Mouse (Mus musculus): ENCODE data around the gene Tmprss4. TPM values are rescaled to one million over a fixed set of nuclear protein-coding genes. Genes with fewer than 3 reads are reported as not detected.

Gene Tmprss4
- polyA plus RNA-seq, 1 experiment from 2014 or later: not detected

DNA sequence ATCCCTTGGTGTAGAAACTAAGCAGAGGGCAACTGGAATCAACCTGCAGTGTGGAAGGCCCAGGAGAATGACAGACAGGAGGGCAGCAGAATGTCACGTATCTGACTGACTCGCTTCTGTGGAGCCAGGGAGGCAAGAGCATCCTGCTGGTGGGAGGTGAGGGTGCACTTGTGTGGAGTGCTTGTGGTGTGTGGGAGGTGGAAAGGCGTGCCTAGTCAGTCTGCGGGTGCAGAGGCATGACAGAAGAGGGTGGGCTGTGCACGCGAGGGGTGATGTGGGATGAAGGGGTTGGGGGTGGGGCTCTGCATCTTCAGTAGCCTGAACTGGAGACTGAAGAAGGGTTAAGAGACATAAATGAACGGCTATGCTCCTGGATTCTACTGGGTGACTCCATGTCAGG is 50.5 kb downstream of the Tmprss4 start:
- H3K27ac ChIP-seq: no peak overlapping the region
- H3K4me1 ChIP-seq: no peaks in the 10 kb centered on the region
- H3K4me3 ChIP-seq: no peak overlapping the region
- H3K36me3 ChIP-seq: no peaks in the 10 kb centered on the region
- H3K4me2 ChIP-seq: no peak overlapping the region
- no peaks in the 10 kb centered on the region for H3K9me3 ChIP-seq (replicated peaks)
- ATAC-seq: no peak
- H3K27me3 ChIP-seq (replicated peaks): peaks cover 32% of the 10 kb centered on the region
- 57% methylated on average over 7 of the region's 7 CpGs for WGBS (ENCODE audit: insufficient replicate concordance)
- no peak overlapping the region for H3K9ac ChIP-seq

DNA sequence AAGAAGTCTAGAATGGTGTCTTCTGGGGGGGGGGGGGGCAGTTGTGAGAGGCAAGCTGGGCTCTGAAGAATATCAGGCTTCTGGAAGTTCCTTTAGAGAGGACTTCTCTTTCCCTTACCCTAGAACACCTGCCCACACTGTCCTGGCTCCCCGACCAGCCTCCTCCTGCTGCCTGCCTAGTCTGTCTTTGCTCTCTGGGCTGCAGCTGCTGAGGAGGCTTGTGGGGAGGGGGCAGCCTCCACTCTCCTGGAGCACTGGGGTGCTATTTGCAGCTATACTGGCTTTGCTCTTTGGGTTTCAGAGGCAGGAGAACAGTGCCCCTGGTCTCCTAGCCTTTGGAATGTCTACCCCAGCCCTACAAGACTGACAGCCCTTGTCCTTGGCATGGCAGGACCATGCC is 53.0 kb downstream of the Tmprss4 start:
- no peak for ATAC-seq
- Histone ChIP-seq H3K36me3 (no peaks in the 10 kb centered on the region), H3K4me2 (no peak overlapping the region), H3K27me3 (replicated peaks) (peaks cover 55% of the 10 kb centered on the region), H3K4me1 (no peaks in the 10 kb centered on the region), H3K9me3 (replicated peaks) (no peaks in the 10 kb centered on the region), H3K9ac (no peak overlapping the region), H3K27ac (no peak overlapping the region), H3K4me3 (no peak overlapping the region)
- 50% methylated on average over 1 of the region's 1 CpGs for WGBS (ENCODE audit: insufficient replicate concordance)

DNA sequence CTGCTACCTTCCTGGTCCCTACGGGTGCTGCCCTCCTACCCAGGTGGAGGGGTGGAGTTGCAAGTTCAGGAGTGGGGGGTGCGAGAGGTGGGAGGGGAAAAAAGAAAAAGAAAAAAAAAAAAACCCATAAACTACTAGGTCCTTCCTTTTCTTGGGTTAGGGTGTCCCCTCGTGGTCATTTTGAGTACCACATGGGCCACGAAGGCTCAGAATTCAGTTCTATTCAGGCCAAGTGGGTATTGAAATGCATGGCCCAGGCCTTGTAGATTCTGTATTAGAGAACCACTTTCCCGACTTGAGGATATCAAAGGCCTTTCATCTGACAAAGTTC is 57.7 kb downstream of the Tmprss4 start:
- Histone ChIP-seq H3K27ac (no peak overlapping the region), H3K9me3 (replicated peaks) (no peaks in the 10 kb centered on the region), H3K9ac (no peak overlapping the region), H3K4me1 (no peaks in the 10 kb centered on the region), H3K4me3 (peak overlapping the region; percentile 30), H3K36me3 (no peaks in the 10 kb centered on the region), H3K4me2 (peak overlapping the region; percentile 56), H3K27me3 (replicated peaks) (peaks cover 95% of the 10 kb centered on the region)
- ATAC-seq: no peak
- WGBS (ENCODE audit: insufficient replicate concordance): 0% methylated on average over 5 of the region's 5 CpGs

DNA sequence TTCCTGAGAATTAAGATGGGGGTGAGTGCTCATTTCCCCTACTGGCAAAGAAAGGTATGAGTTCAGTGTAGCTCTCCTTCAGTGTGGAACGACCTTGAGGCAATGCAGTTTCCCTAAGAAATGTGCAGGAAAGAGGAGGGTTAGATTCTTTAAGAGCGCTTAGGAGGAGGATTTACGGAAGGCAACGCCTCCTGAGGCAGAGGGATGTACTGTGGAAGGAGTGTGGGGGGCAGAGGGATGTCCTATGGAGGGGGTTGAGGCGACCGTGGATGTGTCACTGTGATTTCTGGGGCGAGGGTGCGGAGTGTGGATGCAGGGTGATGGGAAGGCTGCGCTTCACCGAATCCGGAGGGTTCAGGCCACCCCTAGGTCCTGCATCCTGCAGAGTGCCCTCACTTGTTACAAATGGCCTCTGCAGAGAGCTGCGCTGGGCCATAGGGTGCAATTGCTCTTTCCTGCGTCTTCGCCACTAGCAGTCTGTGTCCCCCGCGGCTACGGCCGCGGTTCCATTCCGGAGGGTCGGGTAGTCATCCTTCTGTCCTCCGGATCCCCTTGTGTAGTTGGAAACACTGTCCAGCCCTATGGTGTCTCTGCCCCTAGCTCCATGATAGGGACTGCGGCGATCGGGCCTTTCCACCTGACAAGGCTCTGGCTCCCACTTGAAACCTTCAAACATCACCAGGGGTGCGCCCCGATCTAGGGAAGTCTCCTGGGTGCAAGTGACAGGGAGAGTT is 58.2 kb downstream of the Tmprss4 start:
- H3K27me3 ChIP-seq (replicated peaks): peaks cover 95% of the 10 kb centered on the region
- 11% methylated on average over 27 of the region's 27 CpGs for WGBS (ENCODE audit: insufficient replicate concordance)
- no peaks in the 10 kb centered on the region for H3K4me1 ChIP-seq
- peak overlapping the region; percentile 56 for H3K4me2 ChIP-seq
- no peak overlapping the region for H3K27ac ChIP-seq
- no peak for ATAC-seq
- H3K4me3 ChIP-seq: peak overlapping the region; percentile 30
- no peak overlapping the region for H3K9ac ChIP-seq
- H3K36me3 ChIP-seq: no peaks in the 10 kb centered on the region
- no peaks in the 10 kb centered on the region for H3K9me3 ChIP-seq (replicated peaks)

DNA sequence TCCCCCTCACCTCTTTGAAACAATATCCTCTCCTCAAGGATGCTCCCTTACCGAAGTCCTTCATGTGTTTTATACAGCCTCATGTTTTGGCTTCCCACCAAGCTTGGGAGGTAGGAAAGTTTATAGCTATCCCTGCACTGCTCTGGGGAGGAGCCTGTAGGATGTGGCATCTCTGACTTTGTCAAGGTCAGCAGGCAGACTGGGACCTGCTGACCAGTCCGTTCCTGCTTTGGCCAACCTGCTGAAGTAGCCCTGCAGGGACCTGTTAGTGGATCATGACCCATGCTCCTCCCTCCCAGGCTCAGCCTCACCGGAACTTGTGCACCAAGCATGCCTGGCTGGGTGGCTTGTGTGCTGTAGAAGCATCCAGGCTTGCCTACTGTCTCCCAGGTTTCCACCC is 61.2 kb downstream of the Tmprss4 start:
- no peak for ATAC-seq

DNA sequence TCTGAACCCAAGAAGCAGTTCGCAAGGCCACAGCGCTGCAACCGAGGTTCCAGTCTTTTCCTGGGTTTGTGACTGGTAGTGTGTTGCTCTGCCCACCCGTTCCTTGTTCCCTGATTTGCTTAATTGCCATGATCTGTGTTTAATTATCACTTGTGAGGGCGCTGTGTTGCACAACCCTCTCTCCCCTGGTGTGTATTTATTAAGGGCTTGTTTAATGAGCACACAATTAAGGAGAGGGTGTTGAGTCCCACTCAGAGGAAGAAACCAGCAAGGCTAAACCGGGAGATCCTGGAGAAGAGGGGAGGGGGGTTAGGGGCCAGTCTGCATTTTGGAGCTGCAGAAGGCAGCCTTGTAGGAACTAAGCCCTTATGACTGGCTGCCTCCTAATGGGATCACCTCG is 62.9 kb downstream of the Tmprss4 start:
- Histone ChIP-seq H3K4me2 (no peak overlapping the region), H3K27ac (no peak overlapping the region), H3K4me3 (no peak overlapping the region), H3K9me3 (replicated peaks) (no peaks in the 10 kb centered on the region), H3K36me3 (no peaks in the 10 kb centered on the region), H3K27me3 (replicated peaks) (peaks cover 100% of the 10 kb centered on the region), H3K9ac (no peak overlapping the region), H3K4me1 (peaks cover 9% of the 10 kb centered on the region; the same call in 1 of the 2 replicates)
- ATAC-seq: no peak
- WGBS (ENCODE audit: insufficient replicate concordance): 51% methylated on average over 7 of the region's 7 CpGs

More for the DNA sequence above, 61.2 kb downstream of the Tmprss4 start:
- Histone ChIP-seq H3K9me3 (replicated peaks) (no peaks in the 10 kb centered on the region), H3K4me1 (peaks cover 4% of the 10 kb centered on the region; the same call in 1 of the 2 replicates), H3K36me3 (no peaks in the 10 kb centered on the region), H3K27ac (no peak overlapping the region), H3K4me3 (no peak overlapping the region), H3K27me3 (replicated peaks) (peaks cover 100% of the 10 kb centered on the region), H3K4me2 (no peak overlapping the region), H3K9ac (no peak overlapping the region)
- WGBS (ENCODE audit: insufficient replicate concordance): 52% methylated on average over 3 of the region's 3 CpGs

DNA sequence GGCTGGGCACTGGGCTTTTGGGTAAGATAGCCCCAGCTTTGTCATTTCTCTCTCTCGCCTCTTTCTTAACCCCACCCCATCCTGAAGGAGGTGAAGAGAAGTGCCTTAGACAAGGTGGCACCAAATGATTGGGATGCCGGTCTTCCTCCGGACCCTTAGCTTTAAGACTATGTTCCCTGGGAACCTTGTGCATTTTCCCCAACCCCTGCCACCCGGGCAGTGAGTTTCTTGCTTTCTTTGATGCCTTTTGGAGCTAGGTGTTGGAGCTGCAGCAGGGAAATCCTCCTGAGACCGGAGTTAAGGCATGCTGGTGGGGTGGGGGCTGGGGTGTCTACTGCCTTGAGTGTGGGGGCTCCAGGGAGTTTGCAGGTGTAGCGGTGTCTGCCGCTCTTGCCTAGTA is 64.8 kb downstream of the Tmprss4 start:
- Histone ChIP-seq H3K27me3 (replicated peaks) (peaks cover 100% of the 10 kb centered on the region), H3K27ac (no peak overlapping the region), H3K9me3 (replicated peaks) (no peaks in the 10 kb centered on the region), H3K9ac (no peak overlapping the region), H3K4me2 (peak overlapping the region; percentile 63), H3K4me3 (peak overlapping the region; percentile 48), H3K36me3 (no peaks in the 10 kb centered on the region), H3K4me1 (peaks cover 11% of the 10 kb centered on the region; the same call in 1 of the 2 replicates)
- WGBS (ENCODE audit: insufficient replicate concordance): 9% methylated on average over 7 of the region's 7 CpGs
- no peak for ATAC-seq

DNA sequence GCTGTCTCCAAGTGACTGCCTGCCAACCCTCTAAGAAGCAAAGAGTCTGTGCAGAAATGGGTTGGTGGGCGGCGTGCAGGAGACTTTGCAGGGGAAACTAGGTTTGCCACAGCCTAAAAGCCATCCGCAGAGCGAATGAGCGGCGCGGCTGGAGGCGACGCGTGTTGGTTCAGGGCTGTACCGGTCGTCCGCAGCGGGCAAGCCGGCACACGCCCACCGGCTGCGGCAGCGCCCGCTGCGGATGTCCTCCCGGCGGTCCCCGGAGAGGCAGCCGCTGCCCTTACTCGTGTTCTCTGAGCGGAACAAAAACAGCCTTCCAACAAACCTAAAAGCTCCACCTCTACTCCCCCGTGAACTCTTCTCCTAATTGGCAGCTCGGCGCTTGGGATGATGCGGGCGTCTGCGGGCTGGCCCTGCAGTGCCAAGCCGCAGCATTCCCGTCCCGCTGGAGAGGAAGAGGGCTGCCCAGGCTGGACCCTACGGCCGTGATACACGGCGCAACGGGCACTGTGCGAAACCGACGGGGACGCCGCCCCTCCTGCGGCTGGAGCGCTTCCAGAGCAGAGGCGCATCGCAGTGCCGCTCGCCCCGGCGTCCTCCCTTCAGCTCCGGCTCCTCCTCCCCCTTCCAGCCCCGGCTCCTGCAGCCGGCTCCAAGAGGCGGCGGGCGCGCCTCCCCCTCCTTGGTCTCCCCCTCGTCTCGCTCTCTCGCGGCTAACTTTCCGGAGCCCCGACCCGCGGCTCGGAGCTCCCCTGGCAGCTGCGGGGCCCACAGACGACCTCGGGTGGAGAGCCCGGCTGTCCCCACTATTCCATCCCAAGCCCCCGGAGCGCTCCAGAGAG is 65.5 kb downstream of the Tmprss4 start, which contains the start of gene Scn4b:
Gene Scn4b (plus strand): TSS at position 205 of the 842 bp plus-strand sequence.
- H3K4me3 ChIP-seq: peak within 1 kb of the TSS; percentile 48
- H3K9me3 ChIP-seq (replicated peaks): no peaks in the 10 kb centered on the region
- 1% methylated on average over 76 of the region's 76 CpGs for WGBS (ENCODE audit: insufficient replicate concordance)
- H3K27me3 ChIP-seq (replicated peaks): peaks cover 100% of the 10 kb centered on the region
- H3K36me3 ChIP-seq: no peaks in the 10 kb centered on the region
- H3K9ac ChIP-seq: no peak within 1 kb of the TSS
- H3K27ac ChIP-seq: peak within 1 kb of the TSS; percentile 23; the same call in 1 of the 2 replicates
- peak within 1 kb of the TSS; percentile 63 for H3K4me2 ChIP-seq
- no peak for ATAC-seq
- H3K4me1 ChIP-seq: peaks cover 11% of the 10 kb centered on the region; the same call in 1 of the 2 replicates

DNA sequence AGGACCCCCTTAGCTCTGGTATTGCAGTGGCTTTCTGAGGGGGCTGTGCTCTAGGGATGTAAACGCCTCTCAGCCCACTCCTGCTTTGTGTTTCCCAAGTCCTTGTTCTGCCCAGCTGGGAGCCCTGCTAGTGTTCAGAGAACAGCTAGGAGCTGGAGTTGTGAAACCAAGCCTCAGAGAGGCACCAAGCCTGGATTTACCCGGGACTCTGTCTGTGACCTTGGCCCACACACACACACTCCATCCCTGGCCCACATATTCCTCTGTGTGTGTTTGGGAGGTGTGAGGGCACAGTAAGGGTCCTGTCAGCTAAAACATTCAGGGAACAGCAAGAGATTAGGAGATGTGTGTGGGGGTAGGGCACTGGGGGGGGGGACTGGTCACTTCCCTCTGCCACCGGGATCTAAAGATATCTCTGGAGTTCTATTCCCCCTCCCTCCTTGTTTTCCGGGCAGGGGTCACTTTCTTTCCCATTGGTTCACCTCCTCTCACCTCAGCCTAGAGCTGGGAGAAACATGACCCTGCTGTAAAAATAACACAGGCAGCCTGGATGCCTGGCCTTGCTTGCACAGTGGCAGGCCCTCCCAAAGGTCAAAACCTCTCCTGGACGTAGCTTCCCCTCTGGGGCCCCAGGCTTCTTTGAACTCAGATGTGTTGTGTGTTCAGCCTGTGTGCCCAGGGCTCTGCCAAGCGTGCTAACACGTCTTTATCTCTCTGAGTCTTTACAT is 67.3 kb downstream of the Tmprss4 start:
- H3K4me1 ChIP-seq: peaks cover 11% of the 10 kb centered on the region; the same call in 1 of the 2 replicates
- no peaks in the 10 kb centered on the region for H3K9me3 ChIP-seq (replicated peaks)
- no peaks in the 10 kb centered on the region for H3K36me3 ChIP-seq
- H3K27ac ChIP-seq: peak overlapping the region; percentile 72; the same call in 1 of the 2 replicates
- H3K27me3 ChIP-seq (replicated peaks): peaks cover 100% of the 10 kb centered on the region
- 11% methylated on average over 7 of the region's 7 CpGs for WGBS (ENCODE audit: insufficient replicate concordance)
- ATAC-seq: peak; percentile 76
- no peak overlapping the region for H3K4me3 ChIP-seq
- no peak overlapping the region for H3K4me2 ChIP-seq
- H3K9ac ChIP-seq: no peak overlapping the region

DNA sequence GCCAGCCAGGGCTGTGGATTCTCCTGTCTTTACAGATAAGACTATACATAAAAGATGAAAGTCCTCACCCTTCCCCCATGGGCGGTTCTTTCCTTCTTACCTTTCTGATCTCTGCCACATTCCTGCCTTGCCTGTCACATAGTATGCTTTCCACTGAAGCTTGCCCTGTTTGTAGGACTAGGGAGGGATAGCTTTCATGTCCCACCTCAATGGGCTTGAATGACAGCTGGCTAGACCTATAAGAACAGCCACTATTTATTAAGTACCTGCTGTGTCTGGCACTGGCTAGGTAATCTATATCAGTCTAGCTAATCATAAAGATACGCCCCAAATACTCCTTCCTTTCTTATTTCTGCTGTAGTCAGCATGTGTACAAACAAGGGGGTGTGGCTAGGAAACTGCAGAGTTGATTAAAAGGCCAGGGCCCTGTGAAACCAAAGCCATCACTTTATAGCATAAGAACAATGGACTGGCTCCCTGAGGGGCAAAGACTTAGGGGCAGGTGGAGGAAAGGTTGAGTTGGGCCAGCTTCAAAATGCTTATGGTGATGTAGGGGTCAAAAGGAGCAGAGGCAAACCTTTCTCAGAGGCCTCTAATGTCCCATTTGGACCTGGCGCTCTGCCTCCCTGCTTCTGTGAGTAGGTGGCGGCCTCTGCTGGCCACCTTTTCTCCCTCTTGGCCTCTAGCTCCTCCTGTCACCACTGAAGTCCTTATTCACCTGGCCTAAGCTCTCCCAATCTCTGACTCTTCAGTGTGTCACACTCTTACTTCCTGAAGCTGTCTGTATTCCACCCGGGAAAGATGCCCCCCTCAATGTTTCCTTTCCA is 70.2 kb downstream of the Tmprss4 start:
- Histone ChIP-seq H3K9ac (no peak overlapping the region), H3K27ac (no peak overlapping the region), H3K27me3 (replicated peaks) (peaks cover 92% of the 10 kb centered on the region), H3K4me3 (no peak overlapping the region), H3K4me2 (no peak overlapping the region), H3K4me1 (peaks cover 11% of the 10 kb centered on the region; the same call in 1 of the 2 replicates), H3K36me3 (no peaks in the 10 kb centered on the region), H3K9me3 (replicated peaks) (no peaks in the 10 kb centered on the region)
- no peak for ATAC-seq
- WGBS (ENCODE audit: insufficient replicate concordance): 7% methylated on average over 5 of the region's 5 CpGs

DNA sequence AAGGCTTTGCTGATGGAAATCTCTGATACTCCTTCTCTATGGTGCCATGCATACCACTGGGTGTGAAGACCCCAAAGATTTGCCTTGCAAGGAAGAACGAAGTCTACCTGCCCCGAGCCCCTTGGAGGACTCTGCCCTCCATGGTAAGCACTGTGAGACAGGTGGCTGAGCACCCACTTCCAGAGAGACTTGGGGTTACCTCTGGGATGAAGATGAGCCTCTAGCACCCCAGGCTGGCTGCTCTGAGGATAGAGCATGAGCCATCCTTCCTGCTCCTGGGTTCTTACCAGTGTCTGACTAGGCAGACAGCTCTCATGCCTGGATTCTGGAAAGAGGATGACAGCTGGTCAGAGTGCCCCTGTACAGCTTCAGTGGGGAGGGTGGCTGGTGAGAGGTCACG is 73.8 kb downstream of the Tmprss4 start:
- no peak overlapping the region for H3K4me2 ChIP-seq
- no peak overlapping the region for H3K27ac ChIP-seq
- peaks cover 80% of the 10 kb centered on the region for H3K27me3 ChIP-seq (replicated peaks)
- no peaks in the 10 kb centered on the region for H3K4me1 ChIP-seq
- no peaks in the 10 kb centered on the region for H3K36me3 ChIP-seq
- 46% methylated on average over 3 of the region's 3 CpGs for WGBS (ENCODE audit: insufficient replicate concordance)
- H3K9ac ChIP-seq: no peak overlapping the region
- ATAC-seq: no peak
- H3K9me3 ChIP-seq (replicated peaks): no peaks in the 10 kb centered on the region
- H3K4me3 ChIP-seq: no peak overlapping the region
